Mouse (Mus musculus) liver, embryonic 16.5 days (tissue): Measurements from ENCODE around the gene Hist1h2ac. TPM values are rescaled to one million over a fixed set of nuclear protein-coding genes. Genes with fewer than 3 reads are reported as not detected.
A peak's percentile ranks its signal among the peaks of the same experiment; 100 is the strongest.
"Not testable (repeated sequence)": the region's sequence is repeated elsewhere in the genome, so short reads cannot be mapped to it uniquely, and the experiment has no call there.

ENCODE experiments used
- ATAC-seq: fragments of 200-750 bp; cut with Nextera tagmentation; 2 replicates; pipeline ENCODE4 v1.8.0; 2017; ENCODE audit warnings: low read depth, mild to moderate bottlenecking, moderate number of reproducible peaks, moderate library complexity
- H3K27ac ChIP-seq: fragments of 300-500 bp; sonication (generic); 2 replicates; pipeline ENCODE4 v1.5.1; 2014; ENCODE audit warnings: mild to moderate bottlenecking, low read length
- H3K27me3 ChIP-seq: fragments of 300-500 bp; sonication (generic); 2 replicates; pipeline ENCODE4 v1.6.1; 2014; ENCODE audit warnings: low read depth, low read length, mixed read lengths; ENCODE audit not compliant: control insufficient read depth, insufficient read depth
- H3K36me3 ChIP-seq: fragments of 300-500 bp; sonication (generic); 2 replicates; pipeline ENCODE4 v1.6.1; 2014; ENCODE audit warnings: mild to moderate bottlenecking; ENCODE audit not compliant: control insufficient read depth, insufficient read depth
- H3K4me1 ChIP-seq: fragments of 300-500 bp; sonication (generic); 2 replicates; pipeline ENCODE4 v1.6.1; 2014; ENCODE audit warnings: low read depth, low read length, mixed read lengths; ENCODE audit not compliant: control insufficient read depth
- H3K4me2 ChIP-seq: fragments of 300-500 bp; sonication (generic); 2 replicates; pipeline ENCODE4 v1.6.1; 2014; ENCODE audit warnings: low read depth, low read length, mixed read lengths
- H3K4me3 ChIP-seq: fragments of 300-500 bp; sonication (generic); 2 replicates; pipeline ENCODE4 v1.5.1; 2014; ENCODE audit warnings: low read depth, mild to moderate bottlenecking, low read length
- H3K9ac ChIP-seq: fragments of 300-500 bp; sonication (generic); 2 replicates; pipeline ENCODE4 v1.6.1; 2014; ENCODE audit warnings: low read depth, low read length
- H3K9me3 ChIP-seq: fragments of 300-500 bp; sonication (generic); replicated peaks from 2 replicates; pipeline ENCODE4 v1.6.1; 2016; ENCODE audit warnings: low read length; ENCODE audit not compliant: control insufficient read depth
- WGBS: fragments of 180-500 bp; shearing (Covaris S2); extraction: QIAGEN DNeasy Blood & Tissue Kit; methylation state at CpG from one replicate; pipeline ENCODE4 v1.1.7; 2014; ENCODE audit not compliant: insufficient replicate concordance; 5-methylcytosine and 5-hydroxymethylcytosine counted together
- polyA plus RNA-seq: library from polyadenylated mRNA; unstranded; fragments of >200 nt; fragmentation: Nextera tagmentation; extraction: Ambion mirVana; gene quantifications from 2 replicates; pipeline ENCODE4 v1.2.1, GENCODE M21; 2015

Hist1h2ac gene
- polyA plus RNA-seq, 1 experiment from 2014 or later, result 1.5 TPM

GRCm38 (mm10) chr13:23705751-23706356, 22.1 kb upstream of the Hist1h2ac start:
- no peaks in the 10 kb centered on the region for H3K9me3 ChIP-seq
- no peaks in the 10 kb centered on the region for H3K36me3 ChIP-seq
- H3K4me1 ChIP-seq, result peaks cover 6% of the 10 kb centered on the region
- H3K9ac ChIP-seq, result no peak overlapping the region
- no peak overlapping the region for H3K27ac ChIP-seq
- H3K27me3 ChIP-seq, result no peaks in the 10 kb centered on the region; the same call in 1 of the 2 replicates
- no peak overlapping the region for H3K4me2 ChIP-seq
- ATAC-seq, result no peak
- 61% methylated on average over 7 of the region's 7 CpGs for WGBS
- H3K4me3 ChIP-seq, result no peak overlapping the region

- H3K4me2 ChIP-seq, H3K36me3 ChIP-seq, H3K9me3 ChIP-seq, H3K27ac ChIP-seq, H3K4me1 ChIP-seq, H3K4me3 ChIP-seq, ATAC-seq, H3K9ac ChIP-seq, H3K27me3 ChIP-seq: not testable (repeated sequence)
- WGBS, result 70% methylated on average over 2 of the region's 2 CpGs
Measured at GRCm38 (mm10) chr13:23702801-23703200, 19.1 kb upstream of the Hist1h2ac start.

- ATAC-seq, result no peak
- no peak overlapping the region for H3K4me3 ChIP-seq
- no peaks in the 10 kb centered on the region for H3K9me3 ChIP-seq
- H3K27me3 ChIP-seq, result no peaks in the 10 kb centered on the region
- H3K27ac ChIP-seq, result no peak overlapping the region
- H3K9ac ChIP-seq, result no peak overlapping the region
- H3K4me2 ChIP-seq, result no peak overlapping the region
- WGBS, result 48% methylated on average over 4 of the region's 4 CpGs
- no peaks in the 10 kb centered on the region for H3K36me3 ChIP-seq
- peaks cover 10% of the 10 kb centered on the region for H3K4me1 ChIP-seq
Measured at GRCm38 (mm10) chr13:23702220-23702619, 18.5 kb upstream of the Hist1h2ac start.

DNA sequence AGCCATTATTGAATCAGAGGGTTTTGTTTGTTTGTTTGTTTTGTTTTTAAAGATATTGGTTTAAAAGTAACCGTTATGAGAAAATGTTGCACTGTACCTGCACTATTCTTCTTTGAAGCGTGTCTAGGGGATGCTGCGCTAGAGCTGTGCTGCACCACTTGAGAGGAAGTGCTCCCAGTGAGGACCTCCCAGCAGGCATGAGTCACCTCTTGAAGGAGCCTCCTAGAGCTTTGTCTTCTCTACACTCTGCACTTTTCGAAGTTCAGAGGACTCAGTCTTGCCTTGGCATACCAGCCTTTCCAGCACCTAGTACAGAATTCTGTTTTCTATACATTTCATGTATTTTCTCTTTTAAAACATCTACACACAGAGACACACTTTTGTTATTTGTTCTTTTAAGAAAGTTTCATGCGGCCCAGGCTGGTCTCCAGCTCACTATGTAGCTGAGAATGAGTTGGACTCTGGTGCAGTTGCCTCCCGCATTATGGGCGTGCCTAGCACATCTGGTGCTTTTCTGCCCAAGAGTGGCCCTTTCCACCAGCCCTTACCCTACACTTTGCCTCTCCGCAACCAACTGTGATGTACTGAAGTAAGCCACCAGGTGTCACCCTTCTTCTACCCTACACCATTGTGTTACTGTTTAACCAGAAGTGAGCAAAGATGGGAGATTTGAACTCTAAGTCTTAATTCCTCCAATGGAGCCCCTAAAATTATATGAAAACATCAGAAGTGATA, 17.2 kb upstream of the Hist1h2ac start:
- H3K27me3 ChIP-seq, result no peaks in the 10 kb centered on the region
- peaks cover 18% of the 10 kb centered on the region for H3K4me1 ChIP-seq
- peak overlapping the region; percentile 13; the same call in 1 of the 2 replicates for H3K4me2 ChIP-seq
- ATAC-seq, result peak; percentile 8
- peak overlapping the region; percentile 53 for H3K9ac ChIP-seq
- 0 out of 2 replicates have a peak overlapping the region, but pooled peaks have one; percentile 37 for H3K27ac ChIP-seq
- no peak overlapping the region for H3K4me3 ChIP-seq
- H3K36me3 ChIP-seq, result no peaks in the 10 kb centered on the region
- no peaks in the 10 kb centered on the region for H3K9me3 ChIP-seq
- 16% methylated on average over 8 of the region's 8 CpGs for WGBS

DNA sequence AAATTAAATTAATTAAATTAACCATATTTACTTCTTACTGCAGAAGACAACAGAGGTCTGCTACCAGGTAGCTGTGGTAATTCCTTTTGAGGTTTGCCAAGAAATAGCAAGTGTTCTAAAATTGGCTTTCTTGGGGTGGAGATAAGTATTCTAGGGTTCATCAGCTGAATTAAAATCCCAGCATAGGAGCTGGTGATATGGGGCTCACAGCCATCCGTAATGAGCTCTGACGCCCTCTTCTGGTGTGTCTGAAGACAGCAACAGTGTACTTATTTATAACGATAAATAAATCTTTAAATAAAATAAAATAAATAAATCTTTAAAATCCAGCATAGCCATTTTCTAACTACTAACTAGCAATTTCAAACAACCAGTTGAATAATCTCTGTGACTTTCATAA, 16.0 kb upstream of the Hist1h2ac start:
- H3K36me3 ChIP-seq, result no peaks in the 10 kb centered on the region
- H3K27me3 ChIP-seq, result no peaks in the 10 kb centered on the region
- no peak overlapping the region for H3K27ac ChIP-seq
- no peak overlapping the region for H3K4me3 ChIP-seq
- no peak overlapping the region for H3K4me2 ChIP-seq
- no peak overlapping the region for H3K9ac ChIP-seq
- WGBS, result 64% methylated on average over 3 of the region's 3 CpGs
- peaks cover 24% of the 10 kb centered on the region for H3K4me1 ChIP-seq
- no peak for ATAC-seq
- H3K9me3 ChIP-seq, result no peaks in the 10 kb centered on the region

- Histone ChIP-seq H3K9me3 (no peaks in the 10 kb centered on the region), H3K9ac (no peak overlapping the region), H3K27me3 (no peaks in the 10 kb centered on the region), H3K4me1 (peaks cover 24% of the 10 kb centered on the region), H3K36me3 (no peaks in the 10 kb centered on the region), H3K27ac (peak overlapping the region; percentile 98), H3K4me2 (peak overlapping the region; percentile 58), H3K4me3 (no peak overlapping the region)
- no peak for ATAC-seq
- 69% methylated on average over 6 of the region's 6 CpGs for WGBS
Measured at GRCm38 (mm10) chr13:23698996-23699395, 15.2 kb upstream of the Hist1h2ac start.

GRCm38 (mm10) chr13:23698300-23698693, 14.5 kb upstream of the Hist1h2ac start, which contains the start of gene Hist1h4c:
TSS of gene Hist1h4c (minus strand) at chr13:23698454.
- 0% methylated on average over 20 of the region's 22 CpGs for WGBS
- Histone ChIP-seq H3K4me1 (peaks cover 24% of the 10 kb centered on the region), H3K27me3 (no peaks in the 10 kb centered on the region), H3K4me2 (peak within 1 kb of the TSS; percentile 71), H3K27ac (peak within 1 kb of the TSS; percentile 98), H3K36me3 (no peaks in the 10 kb centered on the region), H3K9me3 (no peaks in the 10 kb centered on the region), H3K9ac (peak within 1 kb of the TSS; percentile 75), H3K4me3 (peak within 1 kb of the TSS; percentile 60)
- ATAC-seq, result peak; percentile 91

GRCm38 (mm10) chr13:23697491-23698299, 13.9 kb upstream of the Hist1h2ac start:
- Histone ChIP-seq H3K36me3 (no peaks in the 10 kb centered on the region), H3K27ac (peak overlapping the region; percentile 98), H3K4me2 (peak overlapping the region; percentile 71), H3K4me3 (peak overlapping the region; percentile 60), H3K27me3 (no peaks in the 10 kb centered on the region), H3K9ac (peak overlapping the region; percentile 75), H3K4me1 (peaks cover 24% of the 10 kb centered on the region), H3K9me3 (no peaks in the 10 kb centered on the region)
- ATAC-seq, result peak; percentile 47
- WGBS, result under 1% methylated on average over 24 of the region's 32 CpGs
